In genomic region chr17:35254241-35255098, GRCm38 (mm10) we compare ENCODE assay signal across 8 mouse cellular contexts. TPM values are rescaled to one million over a fixed set of nuclear protein-coding genes. Genes with fewer than 3 reads are reported as not detected.
DNase-seq lines count a peak whose midpoint lies in the region; ATAC-seq and TF ChIP-seq lines count a peak whose summit lies in the region.
"Had no signal": no experiment of that assay in that cellular context is flagged by ENCODE, and none has a peak within 500 bp of the region (broad histone marks: within the 10 kb centered on the region; RNA-seq: fewer than 3 reads in every experiment).

No protein-coding gene starts in this region.

- peaks cover 38% of the 10 kb centered on the region for H3K36me3 ChIP-seq in forebrain, embryonic 16.5 days (ENCODE audit: control insufficient read depth, insufficient read depth)
- peaks cover 29% of the 10 kb centered on the region for H3K36me3 ChIP-seq in midbrain, embryonic 11.5 days (ENCODE audit: control insufficient read depth, insufficient read depth, low read length)
- H3K36me3 ChIP-seq in splenic B cell, adult 2 months (ENCODE audit: control insufficient read depth, insufficient read depth, low read length, poor library complexity, severe bottlenecking): peaks cover 21% of the 10 kb centered on the region

- H3K9me3 ChIP-seq in forebrain, embryonic 16.5 days (ENCODE audit: control insufficient read depth, low read length): no peaks in the 10 kb centered on the region
- no peaks in the 10 kb centered on the region for H3K9me3 ChIP-seq in midbrain, embryonic 11.5 days (ENCODE audit: control insufficient read depth, low read length)
- H3K9me3 ChIP-seq: heart, embryonic 15.5 days had no signal

- peak; percentile 16; the same call in 1 of the 2 replicates for ATAC-seq in forebrain, embryonic 16.5 days
- peak; percentile 40 for ATAC-seq in midbrain, embryonic 11.5 days (ENCODE audit: low FRiP score)

- H3K4me3 ChIP-seq in cerebellum, adult 2 months (replicated peaks; ENCODE audit: insufficient read depth, low read depth, low read length): no peak overlapping the region
- no peak overlapping the region for H3K4me3 ChIP-seq in forebrain, embryonic 16.5 days (replicated peaks; ENCODE audit: low read length)
- H3K4me3 ChIP-seq in midbrain, embryonic 11.5 days (ENCODE audit: low read depth, low read length): no peak overlapping the region
- H3K4me3 ChIP-seq: heart, embryonic 15.5 days had no signal

- H3K27ac ChIP-seq in cerebellum, adult 2 months (ENCODE audit: insufficient read depth, low read length): no peak overlapping the region
- H3K27ac ChIP-seq in forebrain, embryonic 16.5 days (ENCODE audit: low read length): no peak overlapping the region
- no peak overlapping the region for H3K27ac ChIP-seq in midbrain, embryonic 11.5 days (ENCODE audit: low read depth, low read length)
- H3K27ac ChIP-seq: heart, embryonic 15.5 days had no signal

- H3K4me1 ChIP-seq in cerebellum, adult 2 months (ENCODE audit: control insufficient read depth, insufficient read depth, low read length): peaks cover 22% of the 10 kb centered on the region
- peaks cover 4% of the 10 kb centered on the region; the same call in 1 of the 2 replicates for H3K4me1 ChIP-seq in forebrain, embryonic 16.5 days (replicated peaks; ENCODE audit: control insufficient read depth, insufficient read depth, low read length)
- H3K4me1 ChIP-seq in midbrain, embryonic 11.5 days (ENCODE audit: control insufficient read depth, insufficient read depth, low read length): no peaks in the 10 kb centered on the region

- peak; percentile 7; the same call in 1 of the 2 replicates for TF ChIP-seq POLR2A in cerebellum, adult 2 months (IDR thresholded peaks at IDR 0.05; ENCODE audit: borderline replicate concordance, insufficient read depth, low read length)

- 46% methylated on average over 11 of the region's 11 CpGs for WGBS in cerebellum, adult 2 months
- 58% methylated on average over 11 of the region's 11 CpGs for WGBS in forebrain, embryonic 16.5 days
- 56% methylated on average over 11 of the region's 11 CpGs for WGBS in midbrain, embryonic 11.5 days

- DNase-seq in 3T3-L1 (ENCODE audit: low read depth, low spot score): peak; percentile 73
- peak; percentile 86 to 88 for DNase-seq in B cell, adult 2 months
- peak; percentile 50 to 68 for DNase-seq in cerebellum, adult 2 months
- peak; percentile 82 for DNase-seq in kidney, postnatal 10 days
- DNase-seq in midbrain, embryonic 11.5 days (ENCODE audit: low spot score, missing footprints): peak; percentile 93
- peak; percentile 82 for DNase-seq in splenic B cell, adult 2 months (ENCODE audit: low read depth, low spot score)

- H3K4me2 ChIP-seq in forebrain, embryonic 16.5 days (ENCODE audit: low read length): no peak overlapping the region
- H3K4me2 ChIP-seq in midbrain, embryonic 11.5 days: no peak overlapping the region
- H3K4me2 ChIP-seq: heart, embryonic 15.5 days had no signal

- H3K27me3 ChIP-seq in cerebellum, adult 2 months (ENCODE audit: control insufficient read depth, insufficient read depth, low read length): no peaks in the 10 kb centered on the region
- H3K27me3 ChIP-seq in forebrain, embryonic 16.5 days (replicated peaks; ENCODE audit: control insufficient read depth, insufficient read depth, low read length): no peaks in the 10 kb centered on the region
- H3K27me3 ChIP-seq in midbrain, embryonic 11.5 days (ENCODE audit: control insufficient read depth, insufficient read depth, low read length): no peaks in the 10 kb centered on the region
- H3K27me3 ChIP-seq in splenic B cell, adult 2 months (ENCODE audit: control insufficient read depth, insufficient read depth, low read length, poor library complexity, severe bottlenecking): no peaks in the 10 kb centered on the region
- H3K27me3 ChIP-seq: heart, embryonic 15.5 days had no signal

- TF ChIP-seq CTCF in cerebellum, adult 2 months (IDR thresholded peaks at IDR 0.05; ENCODE audit: borderline replicate concordance, insufficient read depth, low read depth, low read length): peak; percentile 79

- no peak overlapping the region for H3K9ac ChIP-seq in forebrain, embryonic 16.5 days (replicated peaks; ENCODE audit: low read depth, low read length)
- no peak overlapping the region for H3K9ac ChIP-seq in midbrain, embryonic 11.5 days (ENCODE audit: low read length)
- H3K9ac ChIP-seq: heart, embryonic 15.5 days had no signal

RNA-seq across cellular contexts. Expression of gene H2-D1, which starts 8.1 kb away (rescaled TPM):
- polyA plus RNA-seq in cerebellum, adult 2 months (2012; rRNA removed): 174 and 183 TPM in 2 replicates
- polyA plus RNA-seq in forebrain, embryonic 16.5 days (2015; fragmentation: Nextera tagmentation; extraction: Ambion mirVana): 48.1 and 65.7 TPM in 2 replicates
- 42.2 and 45.9 TPM in 2 replicates for polyA plus RNA-seq in midbrain, embryonic 11.5 days (2014; fragmentation: Nextera tagmentation; extraction: Ambion mirVana)

RNA-seq across cellular contexts. Expression of gene Ddx39b, which starts 12.9 kb away (rescaled TPM):
- polyA plus RNA-seq in cerebellum, adult 2 months (2012; rRNA removed): 438 and 458 TPM in 2 replicates
- 466 and 471 TPM in 2 replicates for polyA plus RNA-seq in forebrain, embryonic 16.5 days (2015; fragmentation: Nextera tagmentation; extraction: Ambion mirVana)
- 649 and 657 TPM in 2 replicates for polyA plus RNA-seq in midbrain, embryonic 11.5 days (2014; fragmentation: Nextera tagmentation; extraction: Ambion mirVana)

RNA-seq across cellular contexts. Expression of gene Nfkbil1, which starts 18.9 kb away (rescaled TPM):
- 12.7 and 13.2 TPM in 2 replicates for polyA plus RNA-seq in cerebellum, adult 2 months (2012; rRNA removed)
- polyA plus RNA-seq in forebrain, embryonic 16.5 days (2015; fragmentation: Nextera tagmentation; extraction: Ambion mirVana): 9.5 and 10.7 TPM in 2 replicates
- polyA plus RNA-seq in midbrain, embryonic 11.5 days (2014; fragmentation: Nextera tagmentation; extraction: Ambion mirVana): 3.3 and 4.4 TPM in 2 replicates

RNA-seq across cellular contexts. Expression of gene Atp6v1g2, which starts 21.0 kb away (rescaled TPM):
- 628 TPM in 2 replicates for polyA plus RNA-seq in cerebellum, adult 2 months (2012; rRNA removed)
- polyA plus RNA-seq in forebrain, embryonic 16.5 days (2015; fragmentation: Nextera tagmentation; extraction: Ambion mirVana): 46.2 and 64.8 TPM in 2 replicates
- polyA plus RNA-seq in midbrain, embryonic 11.5 days (2014; fragmentation: Nextera tagmentation; extraction: Ambion mirVana): 17.0 and 17.8 TPM in 2 replicates

RNA-seq across cellular contexts. Expression of gene Gm16181, which starts 33.8 kb away (rescaled TPM):
- polyA plus RNA-seq in cerebellum, adult 2 months (2012; rRNA removed): not detected in 2 replicates
- 0.62 TPM in 1 of 2 replicates, not detected in the other for polyA plus RNA-seq in forebrain, embryonic 16.5 days (2015; fragmentation: Nextera tagmentation; extraction: Ambion mirVana)
- not detected in 2 replicates for polyA plus RNA-seq in midbrain, embryonic 11.5 days (2014; fragmentation: Nextera tagmentation; extraction: Ambion mirVana)
